Mouse (Mus musculus) stomach, embryonic 14.5 days (tissue): Measurements from ENCODE around the gene Cox14. TPM values are rescaled to one million over a fixed set of nuclear protein-coding genes. Genes with fewer than 3 reads are reported as not detected.

Experiments
- ATAC-seq: fragments of 200-750 bp; cut with Nextera tagmentation; 2 replicates; pipeline ENCODE4 v1.8.0; 2017; ENCODE audit warnings: low read depth, moderate TSS enrichment; ENCODE audit not compliant: insufficient number of reproducible peaks, insufficient read depth, low FRiP score
- H3K27ac ChIP-seq: fragments of 300-500 bp; sonication (generic); 2 replicates; pipeline ENCODE4 v1.5.1; 2014; ENCODE audit warnings: mild to moderate bottlenecking, low read length, moderate library complexity, mixed read lengths
- H3K27me3 ChIP-seq: fragments of 300-500 bp; sonication (generic); 2 replicates; pipeline ENCODE4 v1.6.1; 2014; ENCODE audit warnings: low read length, control low read depth, mixed read lengths; ENCODE audit not compliant: control insufficient read depth, insufficient read depth
- H3K36me3 ChIP-seq: fragments of 300-500 bp; sonication (generic); 2 replicates; pipeline ENCODE4 v1.6.1; 2014; ENCODE audit warnings: mild to moderate bottlenecking, control low read depth, low read length, moderate library complexity, mixed read lengths; ENCODE audit not compliant: control insufficient read depth, insufficient read depth
- H3K4me1 ChIP-seq: fragments of 300-500 bp; sonication (generic); 2 replicates; pipeline ENCODE4 v1.6.1; 2014; ENCODE audit warnings: low read length, control low read depth, mixed read lengths; ENCODE audit not compliant: control insufficient read depth, insufficient read depth
- H3K4me2 ChIP-seq: fragments of 300-500 bp; sonication (generic); replicated peaks from 2 replicates; pipeline ENCODE4 v1.6.1; 2014; ENCODE audit warnings: low read depth, low read length, control low read depth
- H3K4me3 ChIP-seq: fragments of 300-500 bp; sonication (generic); 2 replicates; pipeline ENCODE4 v1.5.1; 2014; ENCODE audit warnings: low read depth, low read length, control low read depth
- H3K9ac ChIP-seq: fragments of 300-500 bp; sonication (generic); replicated peaks from 2 replicates; pipeline ENCODE4 v1.6.1; 2014; ENCODE audit warnings: low read depth, mild to moderate bottlenecking, control low read depth, low read length, moderate library complexity, mixed read lengths
- H3K9me3 ChIP-seq: fragments of 300-500 bp; sonication (generic); 2 replicates; pipeline ENCODE4 v1.6.1; 2016; ENCODE audit warnings: low read depth, low read length, control low read depth; ENCODE audit not compliant: control insufficient read depth
- WGBS: fragments of 180-500 bp; shearing (Covaris S2); extraction: QIAGEN DNeasy Blood & Tissue Kit; methylation state at CpG from one replicate; pipeline ENCODE4 v1.1.7; 2014; 5-methylcytosine and 5-hydroxymethylcytosine counted together
- polyA plus RNA-seq: library from polyadenylated mRNA; unstranded; fragments of >200 nt; fragmentation: Nextera tagmentation; extraction: Ambion mirVana; gene quantifications from 2 replicates; pipeline ENCODE4 v1.2.1, GENCODE M21; 2014

The Cox14 gene
- polyA plus RNA-seq, 1 experiment from 2014 or later: 193 TPM

GRCm38 (mm10) chr15:99703676-99704040, 21.8 kb upstream of the Cox14 start:
- Histone ChIP-seq H3K4me1 (peaks cover 17% of the 10 kb centered on the region; the same call in 1 of the 2 replicates), H3K4me2 (peak overlapping the region; percentile 59; the same call in 1 of the 2 replicates), H3K27me3 (no peaks in the 10 kb centered on the region), H3K27ac (no peak overlapping the region), H3K36me3 (peaks cover 31% of the 10 kb centered on the region), H3K4me3 (0 out of 2 replicates have a peak overlapping the region, but pooled peaks have one; percentile 3), H3K9ac (0 out of 2 replicates have a peak overlapping the region, but pooled peaks have one; percentile 82), H3K9me3 (no peaks in the 10 kb centered on the region)
- 70% methylated on average over 5 of the region's 5 CpGs for WGBS
- no peak for ATAC-seq

- no peak overlapping the region for H3K4me2 ChIP-seq
Observed at GRCm38 (mm10) chr15:99704041-99704681, 21.3 kb upstream of the Cox14 start.

GRCm38 (mm10) chr15:99704881-99705280, 20.5 kb upstream of the Cox14 start:
- ATAC-seq: no peak
- Histone ChIP-seq H3K27ac (peak overlapping the region; percentile 48; the same call in 1 of the 2 replicates), H3K4me2 (no peak overlapping the region), H3K27me3 (no peaks in the 10 kb centered on the region), H3K9me3 (no peaks in the 10 kb centered on the region), H3K4me3 (no peak overlapping the region), H3K9ac (no peak overlapping the region), H3K36me3 (peaks cover 43% of the 10 kb centered on the region), H3K4me1 (peaks cover 17% of the 10 kb centered on the region; the same call in 1 of the 2 replicates)
- 75% methylated on average over 7 of the region's 7 CpGs for WGBS

More at GRCm38 (mm10) chr15:99704041-99704681, 21.3 kb upstream of the Cox14 start:
- H3K36me3 ChIP-seq: peaks cover 36% of the 10 kb centered on the region
- H3K4me3 ChIP-seq: no peak overlapping the region
- ATAC-seq: no peak
- no peak overlapping the region for H3K9ac ChIP-seq
- no peaks in the 10 kb centered on the region for H3K9me3 ChIP-seq
- H3K4me1 ChIP-seq: peaks cover 17% of the 10 kb centered on the region; the same call in 1 of the 2 replicates
- H3K27ac ChIP-seq: peak overlapping the region; percentile 48; the same call in 1 of the 2 replicates
- H3K27me3 ChIP-seq: no peaks in the 10 kb centered on the region
- 58% methylated on average over 23 of the region's 23 CpGs for WGBS

GRCm38 (mm10) chr15:99705440-99706048, 19.9 kb upstream of the Cox14 start, which contains the start of gene Gm17349:
Gene Gm17349, minus strand, starts transcription at chr15:99705490.
- Histone ChIP-seq H3K9ac (no peak within 1 kb of the TSS), H3K4me2 (no peak within 1 kb of the TSS)

GRCm38 (mm10) chr15:99708176-99708575, 17.2 kb upstream of the Cox14 start:
- Histone ChIP-seq H3K4me2 (no peak overlapping the region), H3K4me1 (peaks cover under 1% of the 10 kb centered on the region; the same call in 1 of the 2 replicates), H3K9ac (no peak overlapping the region), H3K27ac (no peak overlapping the region), H3K36me3 (peaks cover 75% of the 10 kb centered on the region), H3K9me3 (no peaks in the 10 kb centered on the region), H3K4me3 (no peak overlapping the region), H3K27me3 (no peaks in the 10 kb centered on the region)
- WGBS: 92% methylated on average over 13 of the region's 13 CpGs
- ATAC-seq: no peak

More at GRCm38 (mm10) chr15:99705440-99706048, 19.9 kb upstream of the Cox14 start, which contains the start of gene Gm17349:
- no peak for ATAC-seq
- Histone ChIP-seq H3K9me3 (no peaks in the 10 kb centered on the region), H3K36me3 (peaks cover 49% of the 10 kb centered on the region), H3K27ac (peak within 1 kb of the TSS; percentile 48; the same call in 1 of the 2 replicates), H3K4me1 (peaks cover 14% of the 10 kb centered on the region; the same call in 1 of the 2 replicates), H3K4me3 (no peak within 1 kb of the TSS), H3K27me3 (no peaks in the 10 kb centered on the region)
- WGBS: 71% methylated on average over 11 of the region's 11 CpGs

- H3K4me1 ChIP-seq: no peaks in the 10 kb centered on the region
- H3K27me3 ChIP-seq: no peaks in the 10 kb centered on the region
- H3K9ac ChIP-seq: no peak overlapping the region
- H3K27ac ChIP-seq: no peak overlapping the region
- H3K9me3 ChIP-seq: no peaks in the 10 kb centered on the region
- no peak overlapping the region for H3K4me2 ChIP-seq
- no peak overlapping the region for H3K4me3 ChIP-seq
- 87% methylated on average over 10 of the region's 10 CpGs for WGBS
- peaks cover 79% of the 10 kb centered on the region for H3K36me3 ChIP-seq
- no peak for ATAC-seq
Observed at GRCm38 (mm10) chr15:99710221-99711190, 14.9 kb upstream of the Cox14 start.

- no peak overlapping the region for H3K27ac ChIP-seq
- no peaks in the 10 kb centered on the region for H3K9me3 ChIP-seq
- H3K36me3 ChIP-seq: peaks cover 75% of the 10 kb centered on the region
- H3K4me1 ChIP-seq: 0 out of 2 replicates have a peak, but pooled peaks cover 4% of the 10 kb centered on the region
- no peak overlapping the region for H3K4me3 ChIP-seq
- no peak overlapping the region for H3K4me2 ChIP-seq
- WGBS: 69% methylated on average over 3 of the region's 3 CpGs
- H3K9ac ChIP-seq: no peak overlapping the region
- no peak for ATAC-seq
- H3K27me3 ChIP-seq: no peaks in the 10 kb centered on the region
Observed at GRCm38 (mm10) chr15:99711491-99711890, 13.9 kb upstream of the Cox14 start.
